Mouse (Mus musculus) kidney, adult 10 weeks (tissue): Measurements from ENCODE around the gene 4931429L15Rik. TPM values are rescaled to one million over a fixed set of nuclear protein-coding genes. Genes with fewer than 3 reads are reported as not detected.

Source experiments
- polyA plus RNA-seq: library from polyadenylated mRNA; stranded (reverse); fragments of 350-450 nt; fragmentation: Illumina TruSeq; extraction: RNeasy Lipid Tissue Mini Kit (QIAGEN cat#74804); gene quantifications from one replicate; pipeline ENCODE4 v1.2.3, GENCODE M21; 2014; ENCODE audit warnings: low read depth, low replicate concordance

The 4931429L15Rik gene
- polyA plus RNA-seq: not detected

GRCm38 (mm10) chr9:46319886-46320285 is at the start of gene 4931429L15Rik:
Gene 4931429L15Rik, minus strand, starts transcription at chr9:46319986.

GRCm38 (mm10) chr9:46282631-46283436 is 37.0 kb downstream of the 4931429L15Rik start, which contains the start of gene Bud13:
Gene Bud13, plus strand, starts transcription at chr9:46283008.

GRCm38 (mm10) chr9:46272677-46273454 is 46.9 kb downstream of the 4931429L15Rik start, which contains the start of gene Zpr1:
Gene Zpr1, plus strand, starts transcription at chr9:46273064.

GRCm38 (mm10) chr9:46268343-46268873 is 51.4 kb downstream of the 4931429L15Rik start, which contains the start of gene Apoa5:
Gene Apoa5, plus strand, starts transcription at chr9:46268633.

Other genes with a start within 250 kb of the 4931429L15Rik start
- 0.97 TPM for gene Apoa1, start 91.4 kb downstream of the 4931429L15Rik start, polyA plus RNA-seq
- 1.8 TPM for gene Apoc3, start 84.3 kb downstream of the 4931429L15Rik start, polyA plus RNA-seq
- gene Apoa4, start 79.3 kb downstream of the 4931429L15Rik start, polyA plus RNA-seq: 0.40 TPM
- not detected for gene Apoa5, start 51.4 kb downstream of the 4931429L15Rik start, polyA plus RNA-seq
- 10.6 TPM for gene Zpr1, start 46.9 kb downstream of the 4931429L15Rik start, polyA plus RNA-seq
- 3.3 TPM for gene Bud13, start 37.0 kb downstream of the 4931429L15Rik start, polyA plus RNA-seq